Mouse (Mus musculus) forebrain, embryonic 14.5 days (tissue): ENCODE results near the gene Duox2. TPM values are rescaled to one million over a fixed set of nuclear protein-coding genes. Genes with fewer than 3 reads are reported as not detected.
A peak's percentile ranks its signal among the peaks of the same experiment; 100 is the strongest.

Experiments used
- ATAC-seq: fragments of 200-750 bp; cut with Nextera tagmentation; 2 replicates; pipeline ENCODE4 v1.8.0; 2017; ENCODE audit warnings: mild to moderate bottlenecking, moderate library complexity
- DNase-seq: peaks from one replicate; pipeline ENCODE4 v3.0.0-alpha.2; 2015; ENCODE audit warnings: low spot score
- H3K27ac ChIP-seq: fragments of 300-500 bp; sonication (generic); 2 replicates; pipeline ENCODE4 v1.5.1; 2014; ENCODE audit warnings: low read depth, mild to moderate bottlenecking, control low read depth, low read length, moderate library complexity
- H3K27me3 ChIP-seq: fragments of 300-500 bp; sonication (generic); replicated peaks from 2 replicates; pipeline ENCODE4 v1.6.1; 2014; ENCODE audit warnings: low read length, control low read depth, mixed read lengths; ENCODE audit not compliant: control insufficient read depth, insufficient read depth
- H3K36me3 ChIP-seq: fragments of 300-500 bp; sonication (generic); 2 replicates; pipeline ENCODE4 v1.6.1; 2014; ENCODE audit warnings: low read length, control low read depth; ENCODE audit not compliant: control insufficient read depth, insufficient read depth
- H3K4me1 ChIP-seq: fragments of 300-500 bp; sonication (generic); 2 replicates; pipeline ENCODE4 v1.6.1; 2014; ENCODE audit warnings: antibody characterized with exemption, low read length, control low read depth; ENCODE audit not compliant: control insufficient read depth, insufficient read depth
- H3K4me2 ChIP-seq: fragments of 300-500 bp; sonication (generic); 2 replicates; pipeline ENCODE4 v1.6.1; 2014; ENCODE audit warnings: mild to moderate bottlenecking, control low read depth, low read length
- H3K4me3 ChIP-seq: fragments of 300-500 bp; sonication (generic); 2 replicates; pipeline ENCODE4 v1.5.1; 2014; ENCODE audit warnings: low read depth, low read length, control low read depth
- H3K9ac ChIP-seq: fragments of 300-500 bp; sonication (generic); 2 replicates; pipeline ENCODE4 v1.6.1; 2014; ENCODE audit warnings: mild to moderate bottlenecking, low read length, control low read depth, moderate library complexity
- H3K9me3 ChIP-seq: fragments of 300-500 bp; sonication (generic); replicated peaks from 2 replicates; pipeline ENCODE4 v1.6.1; 2016; ENCODE audit warnings: low read length, control low read depth, mixed read lengths; ENCODE audit not compliant: control insufficient read depth
- WGBS: fragments of 180-500 bp; shearing (Covaris S2); extraction: QIAGEN DNeasy Blood & Tissue Kit; methylation state at CpG from one replicate; pipeline ENCODE4 v1.1.7; 2014; 5-methylcytosine and 5-hydroxymethylcytosine counted together
- polyA plus RNA-seq: library from polyadenylated mRNA; unstranded; fragments of >200 nt; fragmentation: Nextera tagmentation; extraction: Ambion mirVana; gene quantifications from 2 replicates; pipeline ENCODE4 v1.2.1, GENCODE M21; 2014

Duox2 gene
- polyA plus RNA-seq, 1 experiment from 2014 or later = not detected

- no peaks in the 10 kb centered on the region for H3K4me1 ChIP-seq
- no peak overlapping the region for H3K4me2 ChIP-seq
- no peak overlapping the region for H3K9ac ChIP-seq
- no peaks in the 10 kb centered on the region for H3K36me3 ChIP-seq
- H3K9me3 ChIP-seq = no peaks in the 10 kb centered on the region
- no peaks in the 10 kb centered on the region for H3K27me3 ChIP-seq
- no peak overlapping the region for H3K4me3 ChIP-seq
- DNase-seq (no peak), ATAC-seq (no peak)
- whole genome bisulfite sequencing = 72% methylated on average over 2 of the region's 2 CpGs
- H3K27ac ChIP-seq = no peak overlapping the region
Measured at GRCm38 (mm10) chr2:122325361-122325760, 27.1 kb upstream of the Duox2 start.

GRCm38 (mm10) chr2:122324586-122324985 lies 26.3 kb upstream of the Duox2 start:
- no peak for DNase-seq
- 82% methylated on average over 3 of the region's 3 CpGs for WGBS
- H3K4me2 ChIP-seq = no peak overlapping the region

GRCm38 (mm10) chr2:122323960-122324359 lies 25.7 kb upstream of the Duox2 start:
- Histone ChIP-seq H3K4me2 (no peak overlapping the region), H3K27me3 (no peaks in the 10 kb centered on the region), H3K4me1 (no peaks in the 10 kb centered on the region), H3K9ac (no peak overlapping the region), H3K27ac (no peak overlapping the region), H3K9me3 (no peaks in the 10 kb centered on the region), H3K4me3 (no peak overlapping the region), H3K36me3 (no peaks in the 10 kb centered on the region)
- ATAC-seq (no peak), DNase-seq (no peak)
- WGBS = 69% methylated on average over 3 of the region's 3 CpGs

More at GRCm38 (mm10) chr2:122324586-122324985, 26.3 kb upstream of the Duox2 start:
- no peak for ATAC-seq
- Histone ChIP-seq H3K27me3 (no peaks in the 10 kb centered on the region), H3K4me1 (no peaks in the 10 kb centered on the region), H3K4me3 (no peak overlapping the region), H3K36me3 (no peaks in the 10 kb centered on the region), H3K9me3 (no peaks in the 10 kb centered on the region), H3K9ac (no peak overlapping the region), H3K27ac (no peak overlapping the region)

- ATAC-seq (no peak), DNase-seq (no peak)
- no peak overlapping the region for H3K27ac ChIP-seq
- H3K4me3 ChIP-seq = no peak overlapping the region
- peaks cover 20% of the 10 kb centered on the region for H3K27me3 ChIP-seq
- 76% methylated on average over 4 of the region's 4 CpGs for WGBS
- peaks cover 4% of the 10 kb centered on the region; the same call in 1 of the 2 replicates for H3K4me1 ChIP-seq
- H3K36me3 ChIP-seq = no peaks in the 10 kb centered on the region
- H3K4me2 ChIP-seq = no peak overlapping the region
- no peak overlapping the region for H3K9ac ChIP-seq
- no peaks in the 10 kb centered on the region for H3K9me3 ChIP-seq
Measured at GRCm38 (mm10) chr2:122317384-122317783, 19.1 kb upstream of the Duox2 start.

GRCm38 (mm10) chr2:122315372-122315771 lies 17.1 kb upstream of the Duox2 start, which contains the start of gene Duox1:
TSS of gene Duox1 (plus strand) at chr2:122315672.
- 88% methylated on average over 7 of the region's 7 CpGs for WGBS
- no peak for ATAC-seq
- H3K27me3 ChIP-seq = peaks cover 20% of the 10 kb centered on the region

GRCm38 (mm10) chr2:122313536-122313935 lies 15.3 kb upstream of the Duox2 start, which contains the start of gene Duoxa1:
TSS of gene Duoxa1 (minus strand) at chr2:122313730.
- Histone ChIP-seq H3K27me3 (peaks cover 20% of the 10 kb centered on the region), H3K9ac (no peak within 1 kb of the TSS), H3K4me3 (0 out of 2 replicates have a peak within 1 kb of the TSS, but pooled peaks have one; percentile 4), H3K4me2 (peak within 1 kb of the TSS; percentile 36), H3K27ac (no peak within 1 kb of the TSS), H3K9me3 (no peaks in the 10 kb centered on the region), H3K36me3 (no peaks in the 10 kb centered on the region), H3K4me1 (peaks cover 4% of the 10 kb centered on the region; the same call in 1 of the 2 replicates)
- 2% methylated on average over 24 of the region's 24 CpGs for WGBS
- ATAC-seq (0 out of 2 replicates have a peak, but pooled peaks have one; percentile 34), DNase-seq (no peak)

More at GRCm38 (mm10) chr2:122315372-122315771, 17.1 kb upstream of the Duox2 start, which contains the start of gene Duox1:
- Histone ChIP-seq H3K4me1 (peaks cover 4% of the 10 kb centered on the region; the same call in 1 of the 2 replicates), H3K36me3 (no peaks in the 10 kb centered on the region), H3K4me2 (no peak within 1 kb of the TSS), H3K27ac (no peak within 1 kb of the TSS), H3K9ac (no peak within 1 kb of the TSS), H3K4me3 (no peak within 1 kb of the TSS), H3K9me3 (no peaks in the 10 kb centered on the region)
- DNase-seq = no peak

- Histone ChIP-seq H3K27ac (no peak overlapping the region), H3K9ac (no peak overlapping the region), H3K36me3 (no peaks in the 10 kb centered on the region), H3K4me2 (peak overlapping the region; percentile 36), H3K27me3 (peaks cover 20% of the 10 kb centered on the region), H3K4me3 (no peak overlapping the region), H3K9me3 (no peaks in the 10 kb centered on the region), H3K4me1 (peaks cover 4% of the 10 kb centered on the region; the same call in 1 of the 2 replicates)
- ATAC-seq (peak; percentile 52; the same call in 1 of the 2 replicates), DNase-seq (peak; percentile 78)
- 3% methylated on average over 27 of the region's 27 CpGs for WGBS
Measured at GRCm38 (mm10) chr2:122312722-122313417, 14.6 kb upstream of the Duox2 start.

DNA sequence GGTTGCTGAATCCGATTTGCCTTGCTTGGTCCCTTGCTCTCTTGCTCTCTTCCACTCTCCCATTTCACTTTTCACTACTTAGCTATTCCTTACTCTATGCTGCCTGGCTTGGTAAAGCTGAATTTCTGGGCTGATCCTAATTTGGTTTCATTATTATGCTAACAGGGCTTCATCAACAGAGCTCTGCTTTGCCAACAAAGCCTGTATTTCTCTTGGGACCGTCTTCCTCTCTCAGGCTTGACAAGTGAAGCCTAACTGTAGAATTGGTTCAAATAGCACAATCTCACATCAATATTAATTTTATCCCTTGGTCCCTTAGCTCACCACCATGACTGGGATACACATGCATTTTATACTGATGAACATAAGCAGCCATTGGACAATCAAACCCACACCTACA lies 13.3 kb upstream of the Duox2 start:
- Histone ChIP-seq H3K4me2 (no peak overlapping the region), H3K36me3 (no peaks in the 10 kb centered on the region), H3K9ac (no peak overlapping the region), H3K27ac (no peak overlapping the region), H3K9me3 (no peaks in the 10 kb centered on the region), H3K4me1 (peaks cover 4% of the 10 kb centered on the region; the same call in 1 of the 2 replicates), H3K27me3 (peaks cover 26% of the 10 kb centered on the region), H3K4me3 (no peak overlapping the region)
- WGBS = 35% methylated on average over 2 of the region's 2 CpGs
- DNase-seq = no peak
- no peak for ATAC-seq

DNA sequence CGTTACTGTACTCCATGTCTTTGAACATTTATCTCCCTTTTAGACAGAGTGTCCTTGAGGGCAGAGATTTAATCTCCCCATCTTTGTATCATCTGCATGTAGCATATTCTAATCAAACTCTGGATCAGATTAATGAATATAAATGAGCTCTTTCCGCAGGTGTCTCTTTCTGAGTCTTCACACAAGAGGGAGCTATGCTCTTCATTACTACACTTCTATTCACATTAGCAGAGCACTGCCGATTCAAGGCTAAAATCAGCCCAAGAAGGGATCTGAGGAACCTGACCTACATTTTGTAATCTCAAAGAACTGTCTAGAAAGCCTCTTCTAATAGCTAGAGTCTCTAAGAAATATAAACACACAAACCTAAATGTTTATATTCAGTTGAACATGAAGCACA lies 11.4 kb upstream of the Duox2 start:
- Histone ChIP-seq H3K4me3 (no peak overlapping the region), H3K9ac (no peak overlapping the region), H3K27me3 (peaks cover 24% of the 10 kb centered on the region), H3K9me3 (no peaks in the 10 kb centered on the region), H3K4me1 (peaks cover 4% of the 10 kb centered on the region; the same call in 1 of the 2 replicates), H3K4me2 (no peak overlapping the region), H3K27ac (no peak overlapping the region), H3K36me3 (no peaks in the 10 kb centered on the region)
- DNase-seq (no peak), ATAC-seq (no peak)
- 38% methylated on average over 3 of the region's 3 CpGs for WGBS
